Mouse (Mus musculus): ENCODE measurements around the gene Gm12216. TPM values are rescaled to one million over a fixed set of nuclear protein-coding genes. Genes with fewer than 3 reads are reported as not detected.
A peak's percentile ranks its signal among the peaks of the same experiment; 100 is the strongest.

Gene Gm12216
- polyA plus RNA-seq, 1 experiment from 2014 or later = 1.9 TPM

GRCm38 (mm10) chr11:53734970-53735681 lies 123.9 kb downstream of the Gm12216 start:
- DNase-seq (ENCODE audit: low spot score) = no peak
- ATAC-seq (ENCODE audit: low FRiP score, low TSS enrichment) = no peak
- no peaks in the 10 kb centered on the region for H3K4me1 ChIP-seq (replicated peaks; ENCODE audit: control insufficient read depth, insufficient read depth)
- WGBS = 64% methylated on average over 18 of the region's 18 CpGs
- no peak for TF ChIP-seq EP300 (optimal IDR thresholded peaks at IDR 0.05)
- TF ChIP-seq CTCF (IDR thresholded peaks at IDR 0.05; ENCODE audit: low read depth) = no peak
- no peak overlapping the region for H3K27ac ChIP-seq (replicated peaks)
- no peaks in the 10 kb centered on the region for H3K27me3 ChIP-seq (ENCODE audit: control insufficient read depth, insufficient read depth, low read length)
- no peak overlapping the region for H3K9ac ChIP-seq (ENCODE audit: low read length)
- no peaks in the 10 kb centered on the region for H3K36me3 ChIP-seq (ENCODE audit: control insufficient read depth, insufficient read depth, low read length)
- peak overlapping the region; percentile 36; the same call in 1 of the 2 replicates for H3K4me2 ChIP-seq (replicated peaks; ENCODE audit: low read depth)
- no peak overlapping the region for H3K4me3 ChIP-seq (ENCODE audit: low read depth, low read length)
- no peaks in the 10 kb centered on the region for H3K9me3 ChIP-seq (ENCODE audit: control insufficient read depth, low read length)

GRCm38 (mm10) chr11:53734431-53734830 lies 124.6 kb downstream of the Gm12216 start:
- WGBS = 68% methylated on average over 2 of the region's 2 CpGs
- Histone ChIP-seq H3K4me1 (replicated peaks; ENCODE audit: control insufficient read depth, insufficient read depth) (no peaks in the 10 kb centered on the region), H3K4me3 (ENCODE audit: low read depth, low read length) (no peak overlapping the region), H3K4me2 (replicated peaks; ENCODE audit: low read depth) (no peak overlapping the region), H3K9ac (ENCODE audit: low read length) (no peak overlapping the region), H3K36me3 (ENCODE audit: control insufficient read depth, insufficient read depth, low read length) (no peaks in the 10 kb centered on the region), H3K27me3 (ENCODE audit: control insufficient read depth, insufficient read depth, low read length) (no peaks in the 10 kb centered on the region), H3K9me3 (ENCODE audit: control insufficient read depth, low read length) (no peaks in the 10 kb centered on the region), H3K27ac (replicated peaks) (no peak overlapping the region)
- DNase-seq (ENCODE audit: low spot score) (no peak), ATAC-seq (ENCODE audit: low FRiP score, low TSS enrichment) (no peak)
- TF ChIP-seq CTCF (IDR thresholded peaks at IDR 0.05; ENCODE audit: low read depth) (no peak), EP300 (optimal IDR thresholded peaks at IDR 0.05) (no peak)

- TF ChIP-seq EP300 (optimal IDR thresholded peaks at IDR 0.05) (no peak), CTCF (IDR thresholded peaks at IDR 0.05; ENCODE audit: low read depth) (peak; percentile 40)
- no peak for DNase-seq (ENCODE audit: low spot score)
- Histone ChIP-seq H3K9ac (ENCODE audit: low read length) (no peak overlapping the region), H3K27ac (replicated peaks) (no peak overlapping the region), H3K4me3 (ENCODE audit: low read depth, low read length) (no peak overlapping the region), H3K9me3 (ENCODE audit: control insufficient read depth, low read length) (no peaks in the 10 kb centered on the region), H3K27me3 (ENCODE audit: control insufficient read depth, insufficient read depth, low read length) (no peaks in the 10 kb centered on the region), H3K4me1 (replicated peaks; ENCODE audit: control insufficient read depth, insufficient read depth) (no peaks in the 10 kb centered on the region), H3K36me3 (ENCODE audit: control insufficient read depth, insufficient read depth, low read length) (no peaks in the 10 kb centered on the region), H3K4me2 (replicated peaks; ENCODE audit: low read depth) (no peak overlapping the region)
- 90% methylated on average over 7 of the region's 7 CpGs for WGBS
- ATAC-seq (ENCODE audit: low FRiP score, low TSS enrichment) = no peak
Measured at GRCm38 (mm10) chr11:53733824-53734223, 125.2 kb downstream of the Gm12216 start.

Small RNAs within 50 kb of the gene (microRNA-seq; reads per million reads assigned to microRNA genes)
- gene Mir7671 = not detected

Other genes with a start within 250 kb of the Gm12216 start
- gene Il4, start 240.6 kb downstream of the Gm12216 start, polyA plus RNA-seq (2015; fragmentation: Nextera tagmentation; extraction: Ambion mirVana) = 0.27 and 0.45 TPM in 2 replicates
- not detected in 2 replicates for gene Il13, start 224.6 kb downstream of the Gm12216 start, polyA plus RNA-seq (2015; fragmentation: Nextera tagmentation; extraction: Ambion mirVana)
- 12.4 and 15.7 TPM in 2 replicates for gene Rad50, start 151.9 kb downstream of the Gm12216 start, polyA plus RNA-seq (2015; fragmentation: Nextera tagmentation; extraction: Ambion mirVana)
- not detected in 2 replicates for gene Il5, start 138.5 kb downstream of the Gm12216 start, polyA plus RNA-seq (2015; fragmentation: Nextera tagmentation; extraction: Ambion mirVana)
- 18.7 and 25.7 TPM in 2 replicates for gene Irf1, start 89.2 kb downstream of the Gm12216 start, polyA plus RNA-seq (2015; fragmentation: Nextera tagmentation; extraction: Ambion mirVana)
- 0.17 TPM in 1 of 2 replicates, not detected in the other for gene Gm17334, start 86.1 kb downstream of the Gm12216 start, polyA plus RNA-seq (2015; fragmentation: Nextera tagmentation; extraction: Ambion mirVana)
- 9.4 and 10.1 TPM in 2 replicates for gene Slc22a5, start 32.4 kb upstream of the Gm12216 start, polyA plus RNA-seq (2015; fragmentation: Nextera tagmentation; extraction: Ambion mirVana)
- 6.0 and 6.3 TPM in 2 replicates for gene Slc22a21, start 121.1 kb upstream of the Gm12216 start, polyA plus RNA-seq (2015; fragmentation: Nextera tagmentation; extraction: Ambion mirVana)
- 2.1 and 2.5 TPM in 2 replicates for gene Slc22a4, start 168.8 kb upstream of the Gm12216 start, polyA plus RNA-seq (2015; fragmentation: Nextera tagmentation; extraction: Ambion mirVana)
- gene Pdlim4, start 209.8 kb upstream of the Gm12216 start, polyA plus RNA-seq (2015; fragmentation: Nextera tagmentation; extraction: Ambion mirVana) = 55.5 and 58.6 TPM in 2 replicates
- 28.4 and 30.2 TPM in 2 replicates for gene P4ha2, start 240.8 kb upstream of the Gm12216 start, polyA plus RNA-seq (2015; fragmentation: Nextera tagmentation; extraction: Ambion mirVana)